Mouse (Mus musculus): ENCODE results near the gene A730049H05Rik. TPM values are rescaled to one million over a fixed set of nuclear protein-coding genes. Genes with fewer than 3 reads are reported as not detected.

A730049H05Rik gene
- polyA plus RNA-seq, 1 experiment from 2014 or later = 0.23 TPM

DNA sequence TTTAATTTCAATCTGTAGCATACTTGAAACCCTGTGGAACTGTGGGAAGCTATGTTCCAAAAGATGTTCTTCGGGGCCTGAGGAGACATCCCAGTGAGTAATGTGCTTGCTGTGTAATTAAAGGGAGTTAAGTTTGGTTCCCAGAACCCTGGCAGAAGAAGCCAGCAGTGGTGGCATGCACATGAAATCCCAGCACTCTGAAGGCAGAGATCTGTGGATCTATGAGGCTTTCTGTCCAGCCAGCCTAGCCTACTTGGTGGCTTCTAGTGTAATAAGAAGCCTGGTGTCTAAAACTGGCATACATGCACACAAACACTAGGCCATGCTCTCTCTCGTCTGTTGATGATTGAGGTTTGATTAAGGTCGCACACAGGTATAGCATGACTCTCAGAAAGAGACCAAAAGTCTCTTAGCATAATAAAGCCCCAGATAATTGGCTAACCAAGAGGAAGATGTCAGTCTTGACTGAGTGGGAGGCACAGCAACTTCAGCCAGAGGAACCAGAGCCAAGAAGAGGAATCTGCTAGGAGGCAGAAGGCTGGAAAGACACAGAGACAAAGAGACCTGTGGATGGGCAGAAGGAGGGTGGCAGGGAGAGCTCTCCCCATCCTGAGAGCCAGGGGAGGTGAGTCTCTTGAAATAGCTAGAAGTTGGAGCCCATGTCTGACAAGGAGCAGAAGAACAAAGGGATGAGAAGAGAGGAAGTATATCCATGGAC, 11.9 kb upstream of the A730049H05Rik start:
- Histone ChIP-seq H3K9me3 (no peaks in the 10 kb centered on the region), H3K4me1 (peaks cover 7% of the 10 kb centered on the region), H3K4me3 (no peak overlapping the region), H3K9ac (no peak overlapping the region), H3K27me3 (no peaks in the 10 kb centered on the region), H3K27ac (no peak overlapping the region), H3K4me2 (no peak overlapping the region), H3K36me3 (peaks cover 15% of the 10 kb centered on the region)
- WGBS = 68% methylated on average over 3 of the region's 3 CpGs
- no peak for ATAC-seq (ENCODE audit: insufficient number of reproducible peaks, low FRiP score, low TSS enrichment, low read depth)

- H3K4me2 ChIP-seq = no peak overlapping the region
- no peak for ATAC-seq (ENCODE audit: insufficient number of reproducible peaks, low FRiP score, low TSS enrichment, low read depth)
- 90% methylated on average over 3 of the region's 3 CpGs for WGBS
- no peak overlapping the region for H3K27ac ChIP-seq
- no peak overlapping the region for H3K4me3 ChIP-seq
- no peak overlapping the region for H3K9ac ChIP-seq
- H3K4me1 ChIP-seq = no peaks in the 10 kb centered on the region
- H3K27me3 ChIP-seq = no peaks in the 10 kb centered on the region
- no peaks in the 10 kb centered on the region for H3K9me3 ChIP-seq
- H3K36me3 ChIP-seq = peaks cover 21% of the 10 kb centered on the region; the same call in 1 of the 2 replicates
Measured at GRCm38 (mm10) chr6:92809818-92810217, 6.5 kb upstream of the A730049H05Rik start.

GRCm38 (mm10) chr6:92810628-92811027, 5.7 kb upstream of the A730049H05Rik start:
- Histone ChIP-seq H3K27me3 (no peaks in the 10 kb centered on the region), H3K36me3 (0 out of 2 replicates have a peak, but pooled peaks cover 19% of the 10 kb centered on the region), H3K27ac (no peak overlapping the region), H3K4me1 (no peaks in the 10 kb centered on the region), H3K9ac (no peak overlapping the region), H3K4me3 (no peak overlapping the region), H3K4me2 (no peak overlapping the region), H3K9me3 (no peaks in the 10 kb centered on the region)
- 81% methylated on average over 2 of the region's 2 CpGs for WGBS
- ATAC-seq (ENCODE audit: insufficient number of reproducible peaks, low FRiP score, low TSS enrichment, low read depth) = no peak

DNA sequence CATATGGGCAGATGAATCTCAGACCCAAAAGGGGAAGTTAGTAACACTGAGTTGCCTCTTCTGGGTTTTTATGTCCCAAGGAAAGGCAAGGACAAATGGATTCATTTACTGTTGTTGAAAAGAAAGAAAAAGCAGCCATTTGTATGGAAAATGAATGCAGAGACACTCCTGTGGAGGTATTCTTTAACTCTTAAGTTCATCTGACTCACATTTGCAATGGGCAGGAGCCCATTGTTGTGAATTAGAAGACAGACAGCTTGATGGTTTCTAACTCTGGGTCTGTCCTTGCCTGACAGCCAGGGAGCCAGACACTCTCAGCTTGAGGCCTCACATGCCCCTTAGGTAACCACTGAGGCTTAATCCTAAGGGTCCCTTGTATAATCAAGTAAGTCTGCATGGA, 4.7 kb upstream of the A730049H05Rik start:
- H3K9me3 ChIP-seq = no peaks in the 10 kb centered on the region
- no peak overlapping the region for H3K4me2 ChIP-seq
- H3K36me3 ChIP-seq = 0 out of 2 replicates have a peak, but pooled peaks cover 14% of the 10 kb centered on the region
- ATAC-seq (ENCODE audit: insufficient number of reproducible peaks, low FRiP score, low TSS enrichment, low read depth) = no peak
- H3K4me3 ChIP-seq = no peak overlapping the region
- H3K4me1 ChIP-seq = no peaks in the 10 kb centered on the region
- H3K27ac ChIP-seq = no peak overlapping the region
- H3K9ac ChIP-seq = no peak overlapping the region
- no peaks in the 10 kb centered on the region for H3K27me3 ChIP-seq

DNA sequence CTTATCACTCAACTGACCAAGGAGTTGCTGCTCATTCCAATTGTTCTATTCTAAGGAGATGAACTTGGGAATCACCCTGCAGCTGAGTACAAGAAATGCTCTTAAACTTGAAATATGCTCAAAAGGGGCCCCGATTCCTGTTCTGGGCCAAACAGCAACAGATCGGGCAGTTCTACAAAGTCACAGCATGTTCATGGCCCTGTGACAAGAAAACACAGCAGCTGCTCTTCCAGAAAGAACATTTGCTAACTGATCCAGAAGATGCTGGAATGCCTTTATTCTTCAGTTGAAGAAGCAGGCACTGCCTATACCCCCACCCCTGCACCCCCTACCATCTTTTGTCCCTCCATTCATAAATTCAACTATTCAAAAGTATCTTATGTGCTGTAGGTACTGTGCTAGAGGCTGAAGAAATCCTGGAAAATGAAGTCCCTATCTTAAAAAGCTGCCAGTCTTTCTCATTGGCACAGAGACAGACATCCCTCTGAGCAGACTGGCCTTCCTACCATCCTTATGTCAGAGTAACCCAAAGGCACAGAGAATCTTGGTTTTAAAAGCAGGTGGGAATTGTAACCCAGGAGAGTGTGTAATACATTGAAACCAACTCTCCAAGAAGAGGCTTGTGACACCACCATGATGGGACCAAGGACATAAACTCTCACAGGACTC, 3.4 kb upstream of the A730049H05Rik start:
- H3K27me3 ChIP-seq = no peaks in the 10 kb centered on the region
- H3K9ac ChIP-seq = no peak overlapping the region
- 0 out of 2 replicates have a peak, but pooled peaks cover 6% of the 10 kb centered on the region for H3K36me3 ChIP-seq
- no peaks in the 10 kb centered on the region for H3K4me1 ChIP-seq
- no peak for ATAC-seq (ENCODE audit: insufficient number of reproducible peaks, low FRiP score, low TSS enrichment, low read depth)
- no peak overlapping the region for H3K27ac ChIP-seq
- no peak overlapping the region for H3K4me3 ChIP-seq
- no peaks in the 10 kb centered on the region for H3K9me3 ChIP-seq
- WGBS = 78% methylated on average over 2 of the region's 2 CpGs
- no peak overlapping the region for H3K4me2 ChIP-seq

- Histone ChIP-seq H3K9ac (no peak overlapping the region), H3K27ac (no peak overlapping the region), H3K36me3 (0 out of 2 replicates have a peak, but pooled peaks cover 6% of the 10 kb centered on the region), H3K4me2 (no peak overlapping the region), H3K27me3 (no peaks in the 10 kb centered on the region), H3K4me3 (no peak overlapping the region), H3K4me1 (no peaks in the 10 kb centered on the region), H3K9me3 (no peaks in the 10 kb centered on the region)
- ATAC-seq (ENCODE audit: insufficient number of reproducible peaks, low FRiP score, low TSS enrichment, low read depth) = no peak
- 76% methylated on average over 8 of the region's 8 CpGs for WGBS
Measured at GRCm38 (mm10) chr6:92817661-92818060, 1.4 kb downstream of the A730049H05Rik start.

- Histone ChIP-seq H3K4me1 (no peaks in the 10 kb centered on the region), H3K9ac (no peak overlapping the region), H3K4me2 (no peak overlapping the region), H3K27me3 (no peaks in the 10 kb centered on the region), H3K9me3 (no peaks in the 10 kb centered on the region), H3K27ac (no peak overlapping the region), H3K4me3 (no peak overlapping the region), H3K36me3 (peaks cover 5% of the 10 kb centered on the region; the same call in 1 of the 2 replicates)
- no peak for ATAC-seq (ENCODE audit: insufficient number of reproducible peaks, low FRiP score, low TSS enrichment, low read depth)
- 63% methylated on average over 5 of the region's 5 CpGs for WGBS
Measured at GRCm38 (mm10) chr6:92821606-92822005, 5.3 kb downstream of the A730049H05Rik start.

- Histone ChIP-seq H3K9me3 (no peaks in the 10 kb centered on the region), H3K36me3 (peaks cover 5% of the 10 kb centered on the region; the same call in 1 of the 2 replicates)
- no peak for ATAC-seq (ENCODE audit: insufficient number of reproducible peaks, low FRiP score, low TSS enrichment, low read depth)
Measured at GRCm38 (mm10) chr6:92822006-92822405, 5.7 kb downstream of the A730049H05Rik start.

DNA sequence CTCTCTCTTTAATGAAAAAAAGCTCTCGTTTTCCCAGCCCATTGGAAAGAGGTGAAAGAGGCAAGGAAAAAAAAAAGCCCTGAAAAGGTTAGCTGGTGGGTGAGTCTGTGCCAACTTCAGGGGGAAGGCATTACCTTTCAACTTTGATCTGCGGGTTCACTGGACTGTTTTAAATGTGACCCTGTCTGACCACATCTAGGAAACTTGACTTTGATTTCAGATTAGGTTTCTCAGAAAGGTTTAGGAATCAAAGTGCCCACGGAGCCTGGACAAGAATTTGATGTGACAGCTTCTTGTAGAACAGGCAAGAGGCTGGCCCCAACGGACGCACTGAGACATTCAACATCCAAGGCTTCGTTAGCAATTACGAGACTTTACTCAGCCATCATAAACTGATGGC, 7.7 kb downstream of the A730049H05Rik start:
- no peaks in the 10 kb centered on the region for H3K9me3 ChIP-seq
- no peak overlapping the region for H3K27ac ChIP-seq
- no peaks in the 10 kb centered on the region for H3K4me1 ChIP-seq
- no peak overlapping the region for H3K4me2 ChIP-seq
- H3K4me3 ChIP-seq = no peak overlapping the region
- H3K9ac ChIP-seq = no peak overlapping the region
- H3K36me3 ChIP-seq = peaks cover 5% of the 10 kb centered on the region; the same call in 1 of the 2 replicates
- H3K27me3 ChIP-seq = no peaks in the 10 kb centered on the region
- WGBS = 48% methylated on average over 7 of the region's 7 CpGs
- ATAC-seq (ENCODE audit: insufficient number of reproducible peaks, low FRiP score, low TSS enrichment, low read depth) = no peak

More at GRCm38 (mm10) chr6:92822006-92822405, 5.7 kb downstream of the A730049H05Rik start:
- Histone ChIP-seq H3K4me3 (no peak overlapping the region), H3K27ac (no peak overlapping the region), H3K27me3 (no peaks in the 10 kb centered on the region), H3K4me2 (no peak overlapping the region), H3K9ac (no peak overlapping the region), H3K4me1 (no peaks in the 10 kb centered on the region)
- WGBS = 73% methylated on average over 6 of the region's 6 CpGs

GRCm38 (mm10) chr6:92826561-92826960, 10.3 kb downstream of the A730049H05Rik start:
- no peaks in the 10 kb centered on the region for H3K9me3 ChIP-seq
- peaks cover 5% of the 10 kb centered on the region; the same call in 1 of the 2 replicates for H3K36me3 ChIP-seq
- no peaks in the 10 kb centered on the region for H3K4me1 ChIP-seq
- H3K4me3 ChIP-seq = no peak overlapping the region
- H3K27ac ChIP-seq = no peak overlapping the region
- 90% methylated on average over 5 of the region's 5 CpGs for WGBS
- no peak for ATAC-seq (ENCODE audit: insufficient number of reproducible peaks, low FRiP score, low TSS enrichment, low read depth)
- no peak overlapping the region for H3K4me2 ChIP-seq
- H3K9ac ChIP-seq = no peak overlapping the region
- H3K27me3 ChIP-seq = no peaks in the 10 kb centered on the region

DNA sequence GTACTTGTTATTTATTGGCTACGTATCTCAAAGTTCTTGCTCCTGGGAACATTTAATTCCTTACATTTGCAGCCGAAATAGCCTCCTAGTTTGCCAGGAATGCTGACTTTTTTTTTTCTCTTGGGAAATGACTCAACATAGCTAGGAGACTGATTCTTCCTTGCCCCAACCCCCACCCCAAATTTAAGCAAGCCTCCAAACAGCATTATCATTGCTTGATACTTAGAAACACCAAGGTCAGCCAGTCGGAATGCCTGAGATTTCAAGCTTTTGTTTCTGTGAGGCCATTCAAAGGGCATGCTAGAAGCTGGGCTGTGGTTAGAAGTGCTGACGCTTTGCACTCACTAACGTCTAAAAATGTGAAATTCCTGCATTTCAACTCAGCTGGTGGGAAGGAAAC, 11.1 kb downstream of the A730049H05Rik start:
- Histone ChIP-seq H3K36me3 (peaks cover 5% of the 10 kb centered on the region; the same call in 1 of the 2 replicates), H3K27ac (no peak overlapping the region), H3K9me3 (no peaks in the 10 kb centered on the region), H3K4me2 (no peak overlapping the region), H3K27me3 (no peaks in the 10 kb centered on the region), H3K4me1 (no peaks in the 10 kb centered on the region), H3K4me3 (no peak overlapping the region), H3K9ac (no peak overlapping the region)
- WGBS = 52% methylated on average over 5 of the region's 5 CpGs
- ATAC-seq (ENCODE audit: insufficient number of reproducible peaks, low FRiP score, low TSS enrichment, low read depth) = no peak

DNA sequence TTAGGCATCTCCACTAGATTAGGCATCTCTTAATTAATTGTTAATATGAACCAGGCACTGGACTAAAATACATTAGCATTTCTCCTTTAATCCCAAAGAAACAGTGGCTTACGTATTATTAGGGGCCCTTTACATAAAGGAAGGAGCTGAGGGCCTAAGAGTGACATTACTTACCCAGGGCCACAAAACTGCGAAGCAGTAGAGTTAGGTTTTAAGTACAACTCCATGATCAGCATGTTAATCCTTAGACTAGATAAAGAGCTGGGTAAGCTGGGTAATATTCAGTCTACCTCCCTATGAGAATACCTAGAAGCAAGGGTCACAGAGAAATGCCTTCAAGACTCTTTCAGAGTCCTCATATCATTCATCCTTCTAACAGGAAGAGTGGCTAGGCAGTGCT, 12.9 kb downstream of the A730049H05Rik start:
- H3K27me3 ChIP-seq = no peaks in the 10 kb centered on the region
- no peak for ATAC-seq (ENCODE audit: insufficient number of reproducible peaks, low FRiP score, low TSS enrichment, low read depth)
- 91% methylated on average over 2 of the region's 2 CpGs for WGBS

More for the DNA sequence above, 12.9 kb downstream of the A730049H05Rik start:
- Histone ChIP-seq H3K27ac (no peak overlapping the region), H3K4me2 (no peak overlapping the region), H3K9ac (no peak overlapping the region), H3K9me3 (no peaks in the 10 kb centered on the region), H3K4me3 (no peak overlapping the region), H3K4me1 (no peaks in the 10 kb centered on the region), H3K36me3 (no peaks in the 10 kb centered on the region)
